Mouse (Mus musculus): ENCODE data around the gene Selenof.
"Not testable (repeated sequence)": the region's sequence is repeated elsewhere in the genome, so short reads cannot be mapped to it uniquely, and the experiment has no call there.

Gene Selenof

DNA sequence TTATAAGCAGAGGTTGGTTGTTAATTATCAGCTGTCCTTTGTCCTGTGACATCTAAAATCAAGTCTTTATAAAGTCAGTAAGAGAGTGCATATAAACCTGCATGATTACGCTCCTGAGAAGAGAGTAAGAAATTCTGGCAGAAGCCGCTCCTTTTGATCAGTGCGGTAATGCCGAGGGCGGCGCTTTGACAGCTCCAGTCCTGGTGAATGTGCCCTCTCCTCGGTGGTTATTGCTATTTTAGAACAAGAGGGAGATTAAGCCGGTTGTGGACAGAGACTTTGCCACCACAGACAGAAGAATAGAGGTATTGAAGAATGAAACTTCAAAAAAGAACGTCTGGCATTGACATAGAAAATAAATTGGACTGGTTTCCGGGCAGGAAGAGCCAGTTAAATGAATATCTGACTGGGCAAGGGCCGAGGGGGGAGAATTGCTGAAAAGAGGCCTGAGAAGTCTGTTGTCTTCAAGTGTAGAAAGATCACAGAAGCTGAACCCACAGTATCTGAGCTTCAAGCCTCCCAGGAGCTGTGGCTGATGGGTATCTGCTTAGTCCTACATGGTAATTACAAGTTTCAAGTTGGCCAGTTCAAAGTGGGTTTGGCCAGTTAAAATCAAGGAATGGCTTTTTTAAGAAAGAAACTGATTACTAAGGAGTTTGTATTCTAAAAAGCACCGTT lies 27.8 kb downstream of the Selenof start:
- no peak for DNase-seq (ENCODE audit: low read depth in 2 of 2, low spot score in 2 of 2)

GRCm38 (mm10) chr3:144602413-144602812 lies 32.3 kb downstream of the Selenof start:
- DNase-seq (ENCODE audit: low read depth in 2 of 2, low spot score in 2 of 2) = no peak

DNA sequence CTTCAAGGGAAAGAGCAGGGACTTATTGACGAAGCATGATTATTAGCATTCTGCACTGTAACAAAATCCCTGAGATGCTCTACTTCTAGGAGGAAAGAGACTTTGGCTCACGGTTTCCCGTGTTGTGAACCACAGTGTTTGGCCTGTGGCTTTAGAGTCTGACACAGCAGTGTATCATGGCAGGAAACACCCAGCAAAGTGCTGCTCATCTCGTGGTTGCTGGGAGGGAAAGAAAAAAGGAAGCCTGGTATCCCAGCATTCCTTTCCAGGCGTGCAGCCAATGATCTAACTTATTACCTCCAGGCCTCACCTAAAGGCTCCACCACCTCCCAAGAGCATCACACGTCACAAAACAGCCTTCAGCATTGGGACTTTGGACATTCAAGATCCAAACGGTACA lies 32.7 kb downstream of the Selenof start:
- no peak for DNase-seq (ENCODE audit: low read depth in 2 of 2, low spot score in 2 of 2)

DNA sequence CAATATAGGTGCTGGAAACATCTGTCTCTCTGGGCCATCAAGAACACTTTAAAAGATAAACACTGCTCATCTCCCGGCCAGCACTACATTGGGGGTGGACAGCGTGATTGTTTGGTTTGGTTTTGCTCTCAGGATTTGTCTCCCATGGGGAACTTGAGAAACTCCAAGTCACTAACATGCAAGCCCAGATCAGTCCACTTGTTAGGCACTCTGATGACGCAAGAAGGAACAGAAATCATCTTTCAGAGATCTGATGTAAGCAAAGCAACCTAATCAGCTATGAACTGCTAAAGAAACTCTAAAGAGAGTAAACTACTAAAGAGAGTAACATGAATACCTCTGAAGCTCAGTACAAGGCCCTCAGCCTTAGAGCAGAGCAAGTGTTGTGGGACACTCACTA lies 33.5 kb downstream of the Selenof start:
- no peak for DNase-seq (ENCODE audit: low read depth in 2 of 2, low spot score in 2 of 2)

- no peak for DNase-seq (ENCODE audit: low read depth in 2 of 2, low spot score in 2 of 2)
Observed at GRCm38 (mm10) chr3:144604205-144604604, 34.1 kb downstream of the Selenof start.

- DNase-seq (ENCODE audit: low read depth in 2 of 2, low spot score in 2 of 2) = not testable (repeated sequence)
Observed at GRCm38 (mm10) chr3:144605811-144606210, 35.7 kb downstream of the Selenof start.

DNA sequence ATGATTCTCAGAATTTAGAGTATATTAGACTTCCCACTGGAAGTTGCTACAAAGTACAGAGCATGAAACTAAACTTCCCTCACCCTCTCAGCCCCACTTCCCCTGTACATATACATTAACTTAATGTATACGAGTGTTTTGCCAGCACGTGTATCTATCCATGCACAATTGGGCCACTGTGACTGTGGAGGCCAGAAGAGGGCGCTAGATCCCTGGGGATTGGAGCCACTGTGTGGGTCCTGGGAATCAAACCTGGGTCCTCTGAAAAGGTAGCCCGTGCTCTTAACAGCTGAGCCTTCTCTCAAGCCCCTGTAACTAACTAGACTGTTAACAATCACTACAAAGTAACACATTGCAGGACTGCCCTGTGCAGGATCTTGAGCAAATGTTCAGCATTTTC lies 36.3 kb downstream of the Selenof start:
- DNase-seq (ENCODE audit: low read depth in 2 of 2, low spot score in 2 of 2) = no peak

DNA sequence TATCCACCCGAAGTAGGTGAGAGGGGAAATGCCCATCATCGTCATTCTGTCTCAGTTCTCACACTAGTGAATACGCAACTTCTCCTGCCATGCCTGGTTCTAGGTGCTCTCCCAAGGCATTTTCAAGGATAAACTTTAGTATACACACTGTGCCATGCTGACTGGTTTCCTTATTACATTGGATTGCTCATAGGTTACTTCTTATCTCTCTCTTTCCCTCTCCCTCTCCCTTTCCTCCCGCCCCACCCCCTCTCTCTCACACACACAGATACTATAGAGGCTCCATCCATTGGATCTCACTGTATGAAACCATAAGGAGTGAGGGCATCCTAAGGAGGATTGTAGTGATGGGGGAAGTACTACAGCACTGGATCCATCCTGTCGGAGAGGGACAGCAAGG lies 38.0 kb downstream of the Selenof start:
- DNase-seq (ENCODE audit: low read depth in 2 of 2, low spot score in 2 of 2) = no peak

DNA sequence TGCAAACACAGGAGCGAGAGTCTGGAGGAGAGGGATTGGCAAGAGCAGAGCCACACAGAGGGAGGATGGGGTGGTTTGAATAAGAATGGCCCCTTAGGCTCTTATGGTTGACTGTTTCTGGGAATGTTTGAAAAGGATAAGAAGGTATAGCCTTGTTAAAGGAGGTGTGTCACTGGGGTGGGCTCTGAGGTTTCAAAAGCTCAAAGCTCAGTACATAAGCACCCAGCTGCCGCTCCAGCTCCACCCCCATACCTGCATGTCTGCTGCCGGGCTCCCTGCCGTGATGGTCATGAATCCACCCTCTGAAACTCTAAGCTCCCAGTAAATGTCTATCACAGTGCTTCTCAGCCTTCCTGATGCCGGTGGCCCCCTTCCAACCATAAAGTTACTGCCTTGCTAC lies 40.7 kb downstream of the Selenof start:
- no peak for DNase-seq (ENCODE audit: low read depth in 2 of 2, low spot score in 2 of 2)

DNA sequence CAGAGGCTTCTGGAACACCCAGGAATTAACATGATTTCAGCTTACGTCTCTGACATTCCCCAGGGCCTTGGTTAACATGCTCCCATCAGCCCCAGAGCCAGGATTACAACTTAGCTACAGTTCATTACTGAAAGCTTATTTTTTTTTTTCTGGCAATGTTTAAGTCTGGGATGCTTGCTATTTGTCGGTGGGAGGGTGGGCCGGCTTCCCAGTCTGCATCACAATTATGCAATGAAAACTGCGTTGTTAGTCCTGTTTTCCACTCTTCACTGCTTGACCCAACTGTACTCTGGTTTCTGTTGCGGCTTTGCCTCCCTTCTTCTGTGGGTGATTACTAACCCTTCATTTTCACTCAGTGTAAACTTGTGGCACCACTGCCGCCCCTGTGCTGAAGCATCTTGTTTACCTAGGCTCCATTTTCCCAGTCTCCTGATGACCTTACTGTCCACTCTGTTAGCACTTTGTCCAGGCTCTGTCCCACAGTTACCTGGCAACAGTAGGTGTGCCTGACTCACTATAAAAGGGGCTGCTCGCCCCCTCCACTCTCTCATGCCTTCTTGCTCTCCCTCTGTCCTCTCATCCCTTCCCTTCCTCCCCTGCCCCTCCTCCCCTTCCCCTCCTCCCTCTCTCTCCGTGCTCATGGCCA lies 41.6 kb downstream of the Selenof start:
- no peak for DNase-seq (ENCODE audit: low read depth in 2 of 2, low spot score in 2 of 2)

DNA sequence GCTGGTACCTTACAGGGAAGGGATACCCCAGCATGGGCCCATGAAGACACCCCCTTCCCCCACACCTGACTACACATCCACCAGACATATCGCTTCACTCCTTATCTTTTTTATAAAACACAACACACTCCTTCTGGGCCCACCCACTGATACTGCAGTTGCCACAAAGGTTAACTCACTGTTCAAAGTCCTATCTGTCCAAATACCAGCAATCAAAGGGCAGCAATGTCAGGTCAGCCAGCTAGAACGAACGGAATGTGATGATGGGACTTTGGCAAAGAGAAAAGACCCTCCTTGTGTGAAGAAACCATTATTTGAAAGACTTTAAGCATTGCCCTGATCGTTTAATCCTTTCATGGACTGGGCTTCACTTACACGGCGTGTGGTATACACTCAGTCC lies 42.3 kb downstream of the Selenof start:
- DNase-seq (ENCODE audit: low read depth in 2 of 2, low spot score in 2 of 2) = no peak

DNA sequence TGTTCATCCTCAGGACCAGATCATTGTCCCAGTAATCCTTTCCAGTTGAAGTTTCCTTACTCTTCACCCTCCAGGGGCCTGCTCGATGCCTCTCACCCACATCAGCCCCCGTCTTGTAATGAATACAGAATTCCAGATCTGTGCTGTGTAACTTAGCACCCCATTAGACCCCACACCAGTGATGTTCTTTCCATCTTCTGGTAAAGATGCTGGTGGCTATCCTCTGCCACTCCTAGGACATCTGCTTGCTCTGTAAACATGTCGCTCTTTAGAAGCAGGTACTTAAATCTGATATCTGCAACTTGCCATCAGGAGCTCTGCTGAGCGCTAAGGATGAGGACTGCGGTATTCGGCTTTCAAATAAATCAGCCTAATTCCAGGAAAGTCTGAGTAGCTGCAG lies 44.2 kb downstream of the Selenof start:
- DNase-seq (ENCODE audit: low read depth in 2 of 2, low spot score in 2 of 2) = no peak

- no peak for DNase-seq (ENCODE audit: low read depth in 2 of 2, low spot score in 2 of 2)
Observed at GRCm38 (mm10) chr3:144614698-144615097, 44.6 kb downstream of the Selenof start.

- DNase-seq (ENCODE audit: low read depth in 2 of 2, low spot score in 2 of 2) = no peak
Observed at GRCm38 (mm10) chr3:144615459-144615858, 45.4 kb downstream of the Selenof start.

DNA sequence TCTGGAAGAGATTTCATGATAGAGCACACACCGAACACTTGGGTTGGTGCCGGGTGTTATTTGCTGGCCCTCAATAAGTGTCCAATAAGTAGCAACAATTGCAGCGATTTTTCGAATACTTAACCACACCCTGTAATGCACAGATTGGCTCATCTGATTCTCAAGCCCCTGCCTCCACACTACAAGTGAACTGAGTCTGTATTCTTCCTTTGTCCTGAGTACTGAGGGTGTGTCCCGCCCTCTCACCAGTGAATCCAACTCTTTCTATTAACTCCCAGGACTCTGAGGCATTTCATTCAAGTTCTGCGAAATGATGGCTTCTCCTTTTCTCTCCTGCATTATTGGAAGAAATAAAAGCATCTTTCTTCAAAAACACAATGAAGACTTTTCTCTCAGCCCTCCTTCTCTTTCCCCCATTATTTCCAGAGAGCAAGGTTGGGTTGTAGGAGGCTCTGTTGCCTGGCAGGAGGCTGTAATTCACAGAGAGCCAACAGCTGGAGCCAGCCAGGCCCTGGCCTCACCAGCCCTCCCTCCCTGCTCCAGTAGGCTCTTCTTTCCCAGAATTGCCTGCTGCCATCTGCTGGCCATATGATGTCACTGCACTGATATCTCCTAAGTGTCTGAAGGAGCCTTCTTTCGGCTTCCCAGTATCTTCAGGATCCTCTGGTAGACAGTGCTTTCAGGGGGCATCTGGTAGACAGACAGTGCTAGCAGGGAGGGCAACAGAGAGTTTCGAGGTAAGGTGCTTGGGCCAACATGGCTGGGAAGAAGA lies 46.7 kb downstream of the Selenof start:
- peak; percentile 51 to 67 for DNase-seq (ENCODE audit: low read depth in 2 of 2, low spot score in 2 of 2)

DNA sequence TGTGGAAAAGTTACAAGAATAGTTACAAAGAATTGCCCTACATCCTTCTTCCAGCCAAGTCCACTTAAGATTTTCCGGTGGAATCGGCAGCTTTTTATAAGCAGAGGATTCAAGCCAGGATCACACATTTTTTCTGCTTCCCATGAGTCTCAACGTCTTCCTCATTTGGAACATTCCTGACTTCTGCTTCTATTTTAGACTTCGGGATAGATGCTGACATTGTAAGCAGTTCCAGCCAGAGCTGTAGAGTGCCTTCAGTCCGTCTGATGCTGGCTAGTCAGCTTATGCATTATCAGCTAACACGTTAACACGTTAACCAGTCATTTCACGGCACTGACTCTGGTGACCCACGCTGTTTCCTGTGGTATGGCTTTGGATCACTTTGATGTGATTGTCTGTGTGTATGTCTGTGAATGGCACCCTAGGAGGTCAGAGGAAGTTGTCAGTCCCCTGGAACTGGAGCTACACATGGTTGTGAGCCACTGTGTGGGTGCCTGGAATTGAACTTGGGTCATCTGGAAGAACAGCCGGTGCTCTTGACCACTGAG lies 47.6 kb downstream of the Selenof start:
- DNase-seq (ENCODE audit: low read depth in 2 of 2, low spot score in 2 of 2) = no peak

DNA sequence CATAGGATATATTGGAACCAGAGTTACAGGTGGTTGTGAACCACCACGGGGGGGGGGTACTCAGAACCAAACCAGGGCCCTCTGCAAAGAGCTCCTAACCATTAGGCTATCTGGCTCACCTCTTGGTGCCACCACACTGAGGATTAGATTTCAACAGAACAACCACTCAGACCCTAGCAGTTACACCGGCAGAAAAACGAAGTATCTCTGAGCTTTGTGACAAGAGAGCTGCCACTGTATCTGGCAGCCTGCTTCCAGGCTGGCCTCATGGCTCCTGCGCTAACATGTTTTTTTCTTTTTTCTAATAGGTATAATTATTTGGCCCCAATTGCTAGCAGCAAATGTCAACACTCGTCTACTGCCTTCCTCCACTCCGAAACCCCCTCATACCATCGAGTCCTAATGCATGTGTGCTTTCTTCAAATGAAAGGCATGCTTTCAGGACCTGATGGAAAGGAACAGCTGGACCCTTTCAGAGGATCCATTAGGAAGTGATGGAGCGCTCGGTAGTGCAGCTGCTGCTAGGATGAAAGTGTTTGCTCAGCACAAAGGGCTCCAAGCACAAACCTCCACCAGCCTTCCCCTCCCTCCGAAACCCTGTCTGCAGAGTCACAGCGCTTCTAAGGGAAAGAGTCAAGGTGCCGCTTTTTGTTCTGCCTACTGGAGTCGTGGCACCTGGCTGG lies 53.0 kb downstream of the Selenof start:
- DNase-seq (ENCODE audit: low read depth in 2 of 2, low spot score in 2 of 2) = no peak

DNA sequence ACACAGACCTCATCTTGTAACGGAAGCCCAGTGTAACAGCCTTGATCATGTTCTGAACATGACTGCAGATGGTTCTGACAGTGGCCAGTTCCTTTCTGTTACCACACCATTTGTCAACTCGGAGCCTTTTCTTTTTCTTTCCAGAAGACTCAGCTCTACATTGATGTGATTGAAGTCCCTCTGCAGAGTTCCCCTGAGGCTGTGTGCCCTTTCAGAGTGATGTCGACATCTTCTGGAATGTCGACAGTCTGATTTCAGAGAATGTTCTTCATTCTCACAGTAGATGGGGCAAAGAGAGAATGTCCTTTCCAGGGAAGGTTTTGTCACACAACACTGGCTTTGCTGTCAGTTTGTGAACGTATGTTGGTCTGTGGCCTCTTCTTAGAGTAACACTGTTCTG lies 55.6 kb downstream of the Selenof start:
- DNase-seq (ENCODE audit: low read depth in 2 of 2, low spot score in 2 of 2) = no peak

- DNase-seq (ENCODE audit: low read depth in 2 of 2, low spot score in 2 of 2) = peak in 1 of 2 experiments; percentile 8
Observed at GRCm38 (mm10) chr3:144628005-144628914, 58.2 kb downstream of the Selenof start.

GRCm38 (mm10) chr3:144628915-144629230 lies 58.8 kb downstream of the Selenof start:
- DNase-seq (ENCODE audit: low read depth in 2 of 2, low spot score in 2 of 2) = no peak

DNA sequence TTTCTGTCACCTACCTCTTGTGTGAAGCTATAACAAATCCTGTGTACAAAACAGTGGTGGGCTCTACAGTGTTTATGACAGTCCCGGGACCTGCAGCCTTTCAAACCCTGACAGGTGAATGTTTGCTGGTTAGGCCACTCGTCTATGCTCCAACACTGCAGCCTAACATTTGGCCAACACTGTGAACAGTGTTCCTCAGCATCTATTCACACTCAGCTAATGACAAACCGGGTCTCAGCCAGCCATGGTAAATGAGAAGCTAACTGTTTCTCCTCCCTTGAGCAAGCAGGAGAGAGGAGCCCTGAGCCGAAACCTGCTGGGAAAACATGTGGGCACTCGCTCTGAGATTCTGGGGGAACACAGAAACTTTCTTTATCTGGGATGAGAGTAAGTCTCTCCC lies 65.1 kb downstream of the Selenof start:
- DNase-seq (ENCODE audit: low read depth in 2 of 2, low spot score in 2 of 2) = no peak

Measured in CD8-positive naive resting alpha-beta T cell, adult 2 months (primary cell).